Mouse (Mus musculus) liver, postnatal 0 days (tissue): ENCODE results near the gene Slc35d3.

ENCODE experiments used
- CTCF ChIP-seq: sonication (generic); IDR thresholded peaks from 2 replicates; pipeline ENCODE4 v1.5.1; 2016; ENCODE audit warnings: antibody characterized with exemption, low read depth
- EP300 ChIP-seq: IDR thresholded peaks from 2 replicates; pipeline ENCODE4 v1.6.1; 2016; ENCODE audit warnings: antibody characterized with exemption, low read depth, mild to moderate bottlenecking

DNA sequence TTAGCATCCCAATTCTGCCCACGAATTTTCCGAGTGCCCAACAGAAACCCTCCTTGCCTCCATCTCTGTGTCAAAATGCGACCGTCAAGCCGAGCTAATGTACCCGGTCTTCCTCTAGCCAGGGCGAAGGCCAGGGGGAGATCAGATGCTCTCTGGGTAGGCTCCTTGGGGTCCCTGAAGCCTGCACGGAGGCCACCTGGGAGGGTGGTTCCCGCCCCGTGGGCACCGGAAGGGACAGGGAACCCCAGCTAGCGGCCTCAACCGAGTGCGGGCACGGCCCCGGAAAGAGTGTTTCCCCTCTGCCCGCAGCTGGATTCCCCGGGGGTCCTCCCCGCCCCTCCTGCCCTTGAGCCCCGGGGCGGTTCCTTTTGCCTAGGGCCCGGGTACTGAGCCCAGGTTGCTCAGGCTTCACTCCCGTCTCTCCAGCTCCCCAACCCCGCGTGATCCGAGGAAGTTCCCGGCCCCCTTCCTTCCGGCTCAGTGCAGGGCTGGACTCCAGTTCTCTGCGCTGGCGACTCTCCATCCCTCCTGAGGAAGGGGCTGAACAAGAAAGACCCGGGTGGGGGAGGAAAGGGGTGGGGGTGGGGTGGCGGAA is 1.4 kb downstream of the Slc35d3 start:
- TF ChIP-seq CTCF (no peak), EP300 (no peak)
